Mouse (Mus musculus): Measurements from ENCODE around the gene Myo18b. TPM values are rescaled to one million over a fixed set of nuclear protein-coding genes. Genes with fewer than 3 reads are reported as not detected.

The Myo18b gene
- polyA plus RNA-seq, 1 experiment from 2014 or later = 0.87 TPM

- Histone ChIP-seq H3K9me3 (ENCODE audit: control insufficient read depth, low read length) (no peaks in the 10 kb centered on the region), H3K4me3 (replicated peaks; ENCODE audit: low read depth, low read length) (no peak overlapping the region), H3K27ac (replicated peaks; ENCODE audit: low read depth, low read length) (peak overlapping the region; percentile 83; the same call in 1 of the 2 replicates), H3K27me3 (ENCODE audit: control insufficient read depth, insufficient read depth, low read length) (no peaks in the 10 kb centered on the region), H3K4me2 (ENCODE audit: low read length) (no peak overlapping the region), H3K36me3 (ENCODE audit: control insufficient read depth, insufficient read depth, low read length) (no peaks in the 10 kb centered on the region), H3K4me1 (ENCODE audit: control insufficient read depth, insufficient read depth, low read length) (peaks cover 44% of the 10 kb centered on the region), H3K9ac (replicated peaks; ENCODE audit: low read length) (no peak overlapping the region)
- no peak for ATAC-seq (ENCODE audit: low FRiP score, low TSS enrichment)
- WGBS = 5% methylated on average over 3 of the region's 3 CpGs
- DNase-seq = peak; percentile 39
These were observed 51.7 kb downstream of the Myo18b start for GRCm38 (mm10) chr5:112844460-112844859.

- H3K9ac ChIP-seq (replicated peaks; ENCODE audit: low read length) = no peak overlapping the region
- no peaks in the 10 kb centered on the region for H3K36me3 ChIP-seq (ENCODE audit: control insufficient read depth, insufficient read depth, low read length)
- 22% methylated on average over 6 of the region's 6 CpGs for WGBS
- H3K4me2 ChIP-seq (ENCODE audit: low read length) = no peak overlapping the region
- peak overlapping the region; percentile 83 for H3K27ac ChIP-seq (replicated peaks; ENCODE audit: low read depth, low read length)
- no peaks in the 10 kb centered on the region for H3K9me3 ChIP-seq (ENCODE audit: control insufficient read depth, low read length)
- H3K27me3 ChIP-seq (ENCODE audit: control insufficient read depth, insufficient read depth, low read length) = no peaks in the 10 kb centered on the region
- peaks cover 37% of the 10 kb centered on the region for H3K4me1 ChIP-seq (ENCODE audit: control insufficient read depth, insufficient read depth, low read length)
- ATAC-seq (ENCODE audit: low FRiP score, low TSS enrichment) (peak; percentile 69; the same call in 1 of the 2 replicates), DNase-seq (peak; percentile 81)
- H3K4me3 ChIP-seq (replicated peaks; ENCODE audit: low read depth, low read length) = no peak overlapping the region
These were observed 52.4 kb downstream of the Myo18b start for GRCm38 (mm10) chr5:112843676-112844257.

GRCm38 (mm10) chr5:112842696-112843095, 53.5 kb downstream of the Myo18b start:
- DNase-seq = no peak
- no peak overlapping the region for H3K9ac ChIP-seq (replicated peaks; ENCODE audit: low read length)
- no peaks in the 10 kb centered on the region for H3K27me3 ChIP-seq (ENCODE audit: control insufficient read depth, insufficient read depth, low read length)
- peaks cover 32% of the 10 kb centered on the region for H3K4me1 ChIP-seq (ENCODE audit: control insufficient read depth, insufficient read depth, low read length)
- no peak for ATAC-seq (ENCODE audit: low FRiP score, low TSS enrichment)
- H3K4me3 ChIP-seq (replicated peaks; ENCODE audit: low read depth, low read length) = no peak overlapping the region
- peak overlapping the region; percentile 83; the same call in 1 of the 2 replicates for H3K27ac ChIP-seq (replicated peaks; ENCODE audit: low read depth, low read length)
- H3K9me3 ChIP-seq (ENCODE audit: control insufficient read depth, low read length) = no peaks in the 10 kb centered on the region
- no peaks in the 10 kb centered on the region for H3K36me3 ChIP-seq (ENCODE audit: control insufficient read depth, insufficient read depth, low read length)
- 87% methylated on average over 5 of the region's 5 CpGs for WGBS
- no peak overlapping the region for H3K4me2 ChIP-seq (ENCODE audit: low read length)

GRCm38 (mm10) chr5:112841850-112842249, 54.3 kb downstream of the Myo18b start:
- peak; percentile 57 for DNase-seq
- H3K27ac ChIP-seq (replicated peaks; ENCODE audit: low read depth, low read length) = peak overlapping the region; percentile 62

GRCm38 (mm10) chr5:112834896-112835295, 61.3 kb downstream of the Myo18b start:
- Histone ChIP-seq H3K9ac (replicated peaks; ENCODE audit: low read length) (no peak overlapping the region), H3K4me3 (replicated peaks; ENCODE audit: low read depth, low read length) (no peak overlapping the region), H3K4me1 (ENCODE audit: control insufficient read depth, insufficient read depth, low read length) (no peaks in the 10 kb centered on the region; the same call in 1 of the 2 replicates), H3K27me3 (ENCODE audit: control insufficient read depth, insufficient read depth, low read length) (no peaks in the 10 kb centered on the region), H3K27ac (replicated peaks; ENCODE audit: low read depth, low read length) (0 out of 2 replicates have a peak overlapping the region, but pooled peaks have one; percentile 39), H3K4me2 (ENCODE audit: low read length) (no peak overlapping the region), H3K36me3 (ENCODE audit: control insufficient read depth, insufficient read depth, low read length) (no peaks in the 10 kb centered on the region), H3K9me3 (ENCODE audit: control insufficient read depth, low read length) (no peaks in the 10 kb centered on the region)
- DNase-seq (no peak), ATAC-seq (ENCODE audit: low FRiP score, low TSS enrichment) (no peak)

More at GRCm38 (mm10) chr5:112841850-112842249, 54.3 kb downstream of the Myo18b start:
- Histone ChIP-seq H3K4me3 (replicated peaks; ENCODE audit: low read depth, low read length) (no peak overlapping the region), H3K27me3 (ENCODE audit: control insufficient read depth, insufficient read depth, low read length) (no peaks in the 10 kb centered on the region), H3K9ac (replicated peaks; ENCODE audit: low read length) (no peak overlapping the region; the same call in 1 of the 2 replicates), H3K9me3 (ENCODE audit: control insufficient read depth, low read length) (no peaks in the 10 kb centered on the region), H3K4me2 (ENCODE audit: low read length) (no peak overlapping the region), H3K4me1 (ENCODE audit: control insufficient read depth, insufficient read depth, low read length) (peaks cover 32% of the 10 kb centered on the region), H3K36me3 (ENCODE audit: control insufficient read depth, insufficient read depth, low read length) (no peaks in the 10 kb centered on the region)
- WGBS = 16% methylated on average over 6 of the region's 6 CpGs
- peak; percentile 43; the same call in 1 of the 2 replicates for ATAC-seq (ENCODE audit: low FRiP score, low TSS enrichment)

- Histone ChIP-seq H3K4me1 (ENCODE audit: control insufficient read depth, insufficient read depth, low read length) (no peaks in the 10 kb centered on the region; the same call in 1 of the 2 replicates), H3K4me3 (replicated peaks; ENCODE audit: low read depth, low read length) (no peak overlapping the region), H3K27ac (replicated peaks; ENCODE audit: low read depth, low read length) (0 out of 2 replicates have a peak overlapping the region, but pooled peaks have one; percentile 5), H3K9ac (replicated peaks; ENCODE audit: low read length) (no peak overlapping the region), H3K9me3 (ENCODE audit: control insufficient read depth, low read length) (no peaks in the 10 kb centered on the region), H3K36me3 (ENCODE audit: control insufficient read depth, insufficient read depth, low read length) (no peaks in the 10 kb centered on the region), H3K27me3 (ENCODE audit: control insufficient read depth, insufficient read depth, low read length) (no peaks in the 10 kb centered on the region), H3K4me2 (ENCODE audit: low read length) (no peak overlapping the region)
- WGBS = 73% methylated on average over 11 of the region's 11 CpGs
- DNase-seq = no peak
- ATAC-seq (ENCODE audit: low FRiP score, low TSS enrichment) = no peak
These were observed 62.3 kb downstream of the Myo18b start for GRCm38 (mm10) chr5:112833866-112834265.

GRCm38 (mm10) chr5:112825091-112825794, 70.9 kb downstream of the Myo18b start:
- Histone ChIP-seq H3K36me3 (ENCODE audit: control insufficient read depth, insufficient read depth, low read length) (no peaks in the 10 kb centered on the region), H3K27ac (replicated peaks; ENCODE audit: low read depth, low read length) (peak overlapping the region; percentile 87), H3K27me3 (ENCODE audit: control insufficient read depth, insufficient read depth, low read length) (no peaks in the 10 kb centered on the region; the same call in 1 of the 2 replicates), H3K9me3 (ENCODE audit: control insufficient read depth, low read length) (no peaks in the 10 kb centered on the region), H3K9ac (replicated peaks; ENCODE audit: low read length) (no peak overlapping the region; the same call in 1 of the 2 replicates), H3K4me2 (ENCODE audit: low read length) (peak overlapping the region; percentile 29), H3K4me3 (replicated peaks; ENCODE audit: low read depth, low read length) (no peak overlapping the region), H3K4me1 (ENCODE audit: control insufficient read depth, insufficient read depth, low read length) (peaks cover 28% of the 10 kb centered on the region)
- peak; percentile 90 for DNase-seq
- 9% methylated on average over 12 of the region's 12 CpGs for WGBS
- peak; percentile 83; the same call in 1 of the 2 replicates for ATAC-seq (ENCODE audit: low FRiP score, low TSS enrichment)

GRCm38 (mm10) chr5:112824376-112824775, 71.8 kb downstream of the Myo18b start:
- Histone ChIP-seq H3K27ac (replicated peaks; ENCODE audit: low read depth, low read length) (peak overlapping the region; percentile 87), H3K27me3 (ENCODE audit: control insufficient read depth, insufficient read depth, low read length) (no peaks in the 10 kb centered on the region; the same call in 1 of the 2 replicates), H3K36me3 (ENCODE audit: control insufficient read depth, insufficient read depth, low read length) (no peaks in the 10 kb centered on the region), H3K9ac (replicated peaks; ENCODE audit: low read length) (no peak overlapping the region), H3K4me2 (ENCODE audit: low read length) (no peak overlapping the region; the same call in 1 of the 2 replicates), H3K9me3 (ENCODE audit: control insufficient read depth, low read length) (no peaks in the 10 kb centered on the region), H3K4me1 (ENCODE audit: control insufficient read depth, insufficient read depth, low read length) (peaks cover 28% of the 10 kb centered on the region), H3K4me3 (replicated peaks; ENCODE audit: low read depth, low read length) (no peak overlapping the region)
- no peak for ATAC-seq (ENCODE audit: low FRiP score, low TSS enrichment)
- DNase-seq = peak; percentile 51
- 42% methylated on average over 13 of the region's 13 CpGs for WGBS
